Mouse (Mus musculus) heart, adult 2 months (tissue): ENCODE results near the gene Ssh1.

Experiments
- CTCF ChIP-seq: fragments of 200-600 bp; IDR thresholded peaks from 2 replicates; pipeline ENCODE4 v1.8.1; 2022; ENCODE audit warnings: antibody characterized with exemption, mild to moderate bottlenecking, moderate library complexity
- EP300 ChIP-seq: fragments of 200-500 bp; IDR thresholded peaks from 2 replicates; pipeline ENCODE4 v1.6.1; 2011; ENCODE audit warnings: low read depth, low read length, control low read depth; ENCODE audit not compliant: insufficient read depth
- POLR2A ChIP-seq: fragments of 200-500 bp; IDR thresholded peaks from 2 replicates; pipeline ENCODE4 v1.6.1; 2011; ENCODE audit warnings: mild to moderate bottlenecking, low read depth, low read length, control low read depth; ENCODE audit not compliant: insufficient read depth

DNA sequence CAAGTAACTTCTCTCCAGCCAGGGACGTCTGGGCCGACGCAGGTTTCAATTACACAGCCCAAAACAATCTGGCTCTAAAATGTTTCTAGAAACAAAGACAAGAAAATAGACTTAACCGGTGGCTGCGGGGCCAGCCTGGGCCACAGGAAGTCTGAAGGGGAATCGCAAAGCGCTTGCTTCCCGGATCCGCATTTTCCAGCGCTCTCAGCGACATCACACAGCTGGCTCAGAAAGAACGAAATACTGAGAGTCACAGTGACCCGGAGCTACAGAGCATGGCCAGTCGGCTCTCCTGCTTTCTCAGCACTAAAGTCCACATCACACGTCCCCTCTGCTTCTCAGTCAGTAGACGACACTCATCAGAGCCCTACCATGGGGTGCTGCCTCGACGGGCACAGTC, 102.8 kb downstream of the Ssh1 start:
- no peak for TF ChIP-seq CTCF
- TF ChIP-seq POLR2A, result 0 out of 2 replicates have a peak, but pooled peaks have one; percentile 15
- no peak for TF ChIP-seq EP300
